Mouse (Mus musculus) hindbrain, embryonic 13.5 days (tissue): ENCODE measurements around the gene Smg1. TPM values are rescaled to one million over a fixed set of nuclear protein-coding genes. Genes with fewer than 3 reads are reported as not detected.

ENCODE experiments used
- ATAC-seq: fragments of 200-750 bp; cut with Nextera tagmentation; 2 replicates; pipeline ENCODE4 v1.8.0; 2017; ENCODE audit warnings: moderate TSS enrichment; ENCODE audit not compliant: low FRiP score
- H3K27ac ChIP-seq: fragments of 300-500 bp; sonication (generic); 2 replicates; pipeline ENCODE4 v1.5.1; 2015; ENCODE audit warnings: inconsistent platforms, mild to moderate bottlenecking, moderate library complexity
- H3K27me3 ChIP-seq: fragments of 300-500 bp; sonication (generic); 2 replicates; pipeline ENCODE4 v1.6.1; 2015; ENCODE audit warnings: mild to moderate bottlenecking, inconsistent platforms
- H3K36me3 ChIP-seq: fragments of 300-500 bp; sonication (generic); 2 replicates; pipeline ENCODE4 v1.6.1; 2015; ENCODE audit warnings: mild to moderate bottlenecking, inconsistent platforms
- H3K4me1 ChIP-seq: fragments of 300-500 bp; sonication (generic); replicated peaks from 2 replicates; pipeline ENCODE4 v1.6.1; 2015; ENCODE audit warnings: inconsistent platforms
- H3K4me2 ChIP-seq: fragments of 300-500 bp; sonication (generic); 2 replicates; pipeline ENCODE4 v1.6.1; 2015; ENCODE audit warnings: inconsistent platforms, mild to moderate bottlenecking, moderate library complexity
- H3K4me3 ChIP-seq: fragments of 300-500 bp; sonication (generic); 2 replicates; pipeline ENCODE4 v1.5.1; 2015; ENCODE audit warnings: mild to moderate bottlenecking, inconsistent platforms
- H3K9ac ChIP-seq: fragments of 300-500 bp; sonication (generic); 2 replicates; pipeline ENCODE4 v1.6.1; 2015; ENCODE audit warnings: mild to moderate bottlenecking, inconsistent platforms
- H3K9me3 ChIP-seq: fragments of 300-500 bp; sonication (generic); 2 replicates; pipeline ENCODE4 v1.6.1; 2016; ENCODE audit warnings: inconsistent platforms
- WGBS: fragments of 180-500 bp; shearing (Covaris S2); methylation state at CpG from one replicate; pipeline ENCODE4 v1.1.7; 2015; 5-methylcytosine and 5-hydroxymethylcytosine counted together
- polyA plus RNA-seq: library from polyadenylated mRNA; unstranded; fragments of >200 nt; fragmentation: Nextera tagmentation; extraction: Ambion mirVana; gene quantifications from 2 replicates; pipeline ENCODE4 v1.2.1, GENCODE M21; 2015

Smg1 gene
- polyA plus RNA-seq, 1 experiment from 2014 or later, result 21.5 TPM

- ATAC-seq, result peak; percentile 73
- Histone ChIP-seq H3K4me2 (peak overlapping the region; percentile 79), H3K27me3 (no peaks in the 10 kb centered on the region), H3K36me3 (no peaks in the 10 kb centered on the region), H3K4me3 (peak overlapping the region; percentile 99), H3K9me3 (no peaks in the 10 kb centered on the region), H3K4me1 (peaks cover 26% of the 10 kb centered on the region), H3K9ac (peak overlapping the region; percentile 98), H3K27ac (peak overlapping the region; percentile 96)
- 0% methylated on average over 50 of the region's 50 CpGs for WGBS
Measured at GRCm38 (mm10) chr7:118242911-118243412, 508 bp downstream of the Smg1 start.

GRCm38 (mm10) chr7:118242309-118242708 lies 1.2 kb downstream of the Smg1 start:
- H3K4me2 ChIP-seq, result peak overlapping the region; percentile 79
- 25% methylated on average over 6 of the region's 6 CpGs for WGBS
- peaks cover 26% of the 10 kb centered on the region for H3K4me1 ChIP-seq
- no peaks in the 10 kb centered on the region for H3K36me3 ChIP-seq
- H3K4me3 ChIP-seq, result peak overlapping the region; percentile 99
- peak overlapping the region; percentile 96; the same call in 1 of the 2 replicates for H3K27ac ChIP-seq
- H3K9ac ChIP-seq, result peak overlapping the region; percentile 98
- no peaks in the 10 kb centered on the region for H3K27me3 ChIP-seq
- H3K9me3 ChIP-seq, result no peaks in the 10 kb centered on the region
- ATAC-seq, result no peak

- Histone ChIP-seq H3K4me2 (no peak overlapping the region), H3K27me3 (no peaks in the 10 kb centered on the region), H3K4me3 (no peak overlapping the region), H3K27ac (no peak overlapping the region), H3K9ac (no peak overlapping the region), H3K4me1 (peaks cover 26% of the 10 kb centered on the region), H3K36me3 (no peaks in the 10 kb centered on the region), H3K9me3 (no peaks in the 10 kb centered on the region)
- no peak for ATAC-seq
Measured at GRCm38 (mm10) chr7:118240402-118240801, 3.1 kb downstream of the Smg1 start.

- Histone ChIP-seq H3K4me3 (no peak overlapping the region), H3K27me3 (no peaks in the 10 kb centered on the region), H3K9me3 (no peaks in the 10 kb centered on the region), H3K27ac (no peak overlapping the region), H3K36me3 (no peaks in the 10 kb centered on the region), H3K9ac (no peak overlapping the region), H3K4me1 (peaks cover 26% of the 10 kb centered on the region), H3K4me2 (no peak overlapping the region)
- no peak for ATAC-seq
- 92% methylated on average over 5 of the region's 5 CpGs for WGBS
Measured at GRCm38 (mm10) chr7:118239996-118240395, 3.5 kb downstream of the Smg1 start.

DNA sequence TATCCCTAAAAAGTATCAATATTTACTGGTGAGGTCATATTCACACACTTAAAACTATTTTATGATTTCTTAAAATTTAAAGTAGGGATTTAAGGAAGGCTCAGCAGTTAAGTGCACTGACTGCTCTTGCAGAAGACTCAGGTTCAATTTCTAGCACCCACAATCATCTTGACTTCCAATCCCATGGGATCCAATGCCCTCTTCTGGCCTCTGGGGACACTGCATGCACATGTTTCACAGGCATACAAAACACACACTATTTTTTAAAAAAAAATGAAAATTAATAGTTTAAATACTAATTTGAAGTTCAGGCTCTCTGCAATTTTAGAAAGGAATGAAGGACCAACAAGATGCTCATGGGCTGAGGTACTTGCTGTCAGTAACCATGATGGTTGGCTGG lies 6.5 kb downstream of the Smg1 start:
- no peak for ATAC-seq
- no peaks in the 10 kb centered on the region for H3K9me3 ChIP-seq
- H3K9ac ChIP-seq, result no peak overlapping the region
- no peak overlapping the region for H3K27ac ChIP-seq
- H3K36me3 ChIP-seq, result no peaks in the 10 kb centered on the region
- H3K4me3 ChIP-seq, result no peak overlapping the region
- H3K4me1 ChIP-seq, result peaks cover 19% of the 10 kb centered on the region
- no peak overlapping the region for H3K4me2 ChIP-seq
- H3K27me3 ChIP-seq, result no peaks in the 10 kb centered on the region

GRCm38 (mm10) chr7:118234236-118234635 lies 9.2 kb downstream of the Smg1 start:
- ATAC-seq, result no peak
- Histone ChIP-seq H3K4me1 (no peaks in the 10 kb centered on the region; the same call in 1 of the 2 replicates), H3K4me3 (no peak overlapping the region), H3K36me3 (no peaks in the 10 kb centered on the region), H3K9ac (no peak overlapping the region), H3K4me2 (no peak overlapping the region), H3K27ac (no peak overlapping the region), H3K27me3 (no peaks in the 10 kb centered on the region), H3K9me3 (no peaks in the 10 kb centered on the region)
- WGBS, result 92% methylated on average over 1 of the region's 1 CpGs

- Histone ChIP-seq H3K9me3 (no peaks in the 10 kb centered on the region), H3K4me1 (no peaks in the 10 kb centered on the region; the same call in 1 of the 2 replicates), H3K4me2 (no peak overlapping the region), H3K27me3 (no peaks in the 10 kb centered on the region), H3K27ac (no peak overlapping the region), H3K36me3 (no peaks in the 10 kb centered on the region), H3K4me3 (no peak overlapping the region), H3K9ac (no peak overlapping the region)
- no peak for ATAC-seq
Measured at GRCm38 (mm10) chr7:118232613-118233012, 10.9 kb downstream of the Smg1 start.

- Histone ChIP-seq H3K36me3 (no peaks in the 10 kb centered on the region), H3K4me2 (no peak overlapping the region), H3K9me3 (no peaks in the 10 kb centered on the region; the same call in 1 of the 2 replicates), H3K4me1 (no peaks in the 10 kb centered on the region), H3K9ac (no peak overlapping the region), H3K27ac (no peak overlapping the region), H3K4me3 (no peak overlapping the region), H3K27me3 (no peaks in the 10 kb centered on the region)
- no peak for ATAC-seq
- 96% methylated on average over 2 of the region's 2 CpGs for WGBS
Measured at GRCm38 (mm10) chr7:118219777-118220176, 23.7 kb downstream of the Smg1 start.

DNA sequence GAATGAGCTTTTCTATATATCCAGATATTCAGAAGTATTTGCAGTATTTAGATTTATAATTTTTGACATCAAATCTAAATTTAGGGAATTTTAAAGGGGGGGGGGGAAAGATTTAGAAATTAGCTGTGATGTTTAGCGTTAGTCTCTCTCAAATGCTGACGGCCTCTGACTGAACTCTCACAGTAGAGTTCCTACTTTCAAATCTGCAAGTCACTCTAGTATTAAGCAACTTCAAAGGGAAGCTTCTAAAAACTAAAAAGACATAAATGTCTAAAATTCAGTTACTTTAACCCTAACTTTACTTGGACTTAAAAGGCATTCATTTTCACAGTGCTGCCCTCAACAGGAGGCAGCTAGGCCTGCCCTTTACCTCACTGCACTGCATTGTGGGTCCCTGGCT lies 37.1 kb downstream of the Smg1 start:
- Histone ChIP-seq H3K9ac (no peak overlapping the region), H3K4me3 (no peak overlapping the region), H3K27me3 (no peaks in the 10 kb centered on the region), H3K36me3 (peaks cover 40% of the 10 kb centered on the region), H3K9me3 (no peaks in the 10 kb centered on the region), H3K4me1 (no peaks in the 10 kb centered on the region), H3K4me2 (no peak overlapping the region), H3K27ac (no peak overlapping the region)
- no peak for ATAC-seq
- WGBS, result 97% methylated on average over 2 of the region's 2 CpGs

GRCm38 (mm10) chr7:118195756-118196155 lies 47.7 kb downstream of the Smg1 start:
- 54% methylated on average over 4 of the region's 4 CpGs for WGBS

GRCm38 (mm10) chr7:118185878-118186277 lies 57.6 kb downstream of the Smg1 start:
- ATAC-seq, result no peak
- 94% methylated on average over 4 of the region's 4 CpGs for WGBS
- no peak overlapping the region for H3K27ac ChIP-seq
- no peak overlapping the region for H3K4me2 ChIP-seq
- no peak overlapping the region for H3K9ac ChIP-seq
- H3K4me1 ChIP-seq, result no peaks in the 10 kb centered on the region
- no peaks in the 10 kb centered on the region for H3K9me3 ChIP-seq
- peaks cover 57% of the 10 kb centered on the region for H3K36me3 ChIP-seq
- H3K4me3 ChIP-seq, result no peak overlapping the region
- H3K27me3 ChIP-seq, result no peaks in the 10 kb centered on the region

More at GRCm38 (mm10) chr7:118195756-118196155, 47.7 kb downstream of the Smg1 start:
- Histone ChIP-seq H3K36me3 (peaks cover 41% of the 10 kb centered on the region), H3K4me3 (no peak overlapping the region), H3K9me3 (no peaks in the 10 kb centered on the region), H3K4me2 (no peak overlapping the region), H3K9ac (no peak overlapping the region), H3K27me3 (no peaks in the 10 kb centered on the region), H3K4me1 (no peaks in the 10 kb centered on the region), H3K27ac (no peak overlapping the region)
- no peak for ATAC-seq

GRCm38 (mm10) chr7:118184604-118185003 lies 58.9 kb downstream of the Smg1 start:
- Histone ChIP-seq H3K36me3 (peaks cover 61% of the 10 kb centered on the region), H3K9ac (no peak overlapping the region), H3K4me2 (no peak overlapping the region), H3K27ac (no peak overlapping the region), H3K4me1 (no peaks in the 10 kb centered on the region), H3K9me3 (no peaks in the 10 kb centered on the region), H3K27me3 (no peaks in the 10 kb centered on the region), H3K4me3 (no peak overlapping the region)
- 86% methylated on average over 1 of the region's 1 CpGs for WGBS
- ATAC-seq, result no peak

DNA sequence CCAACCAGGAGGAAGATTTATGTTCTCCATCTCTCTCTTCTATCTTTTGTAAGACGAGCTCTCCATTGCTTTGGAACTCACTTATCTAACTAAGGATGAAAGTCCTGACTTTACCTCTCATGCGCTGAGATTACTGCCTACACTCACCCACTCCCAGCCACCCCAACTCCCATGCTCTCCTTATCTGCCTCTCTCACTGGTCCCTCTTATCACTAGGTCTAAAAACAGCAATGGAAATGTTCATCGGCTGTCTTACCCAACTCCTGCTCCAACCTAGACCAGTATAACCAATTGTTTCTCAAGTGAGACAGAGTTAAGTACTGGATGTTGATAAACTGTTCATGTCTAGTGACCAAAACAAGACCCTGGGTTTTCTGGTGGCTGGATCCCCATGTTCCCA lies 62.3 kb downstream of the Smg1 start:
- Histone ChIP-seq H3K27me3 (no peaks in the 10 kb centered on the region), H3K4me1 (no peaks in the 10 kb centered on the region), H3K4me3 (no peak overlapping the region), H3K9me3 (no peaks in the 10 kb centered on the region), H3K4me2 (no peak overlapping the region), H3K9ac (no peak overlapping the region), H3K36me3 (peaks cover 72% of the 10 kb centered on the region), H3K27ac (no peak overlapping the region)
- 96% methylated on average over 3 of the region's 3 CpGs for WGBS
- no peak for ATAC-seq
